Mouse (Mus musculus): ENCODE data around the gene Scarf1. TPM values are rescaled to one million over a fixed set of nuclear protein-coding genes. Genes with fewer than 3 reads are reported as not detected.
"Not testable (repeated sequence)": the region's sequence is repeated elsewhere in the genome, so short reads cannot be mapped to it uniquely, and the experiment has no call there.

The Scarf1 gene
- polyA plus RNA-seq, 1 experiment from 2014 or later = 6.0 TPM

- Histone ChIP-seq H3K4me1 (replicated peaks) (peaks cover 40% of the 10 kb centered on the region), H3K9me3 (peaks cover 2% of the 10 kb centered on the region; the same call in 1 of the 2 replicates), H3K36me3 (no peaks in the 10 kb centered on the region), H3K4me3 (replicated peaks) (no peak overlapping the region), H3K4me2 (no peak overlapping the region), H3K27me3 (no peaks in the 10 kb centered on the region), H3K9ac (replicated peaks) (no peak overlapping the region), H3K27ac (no peak overlapping the region)
- ATAC-seq (ENCODE audit: insufficient number of reproducible peaks, insufficient read depth, low FRiP score, low TSS enrichment, low read depth) = no peak
- 33% methylated on average over 7 of the region's 7 CpGs for WGBS
These were observed 39.7 kb downstream of the Scarf1 start for GRCm38 (mm10) chr11:75552906-75553482.

DNA sequence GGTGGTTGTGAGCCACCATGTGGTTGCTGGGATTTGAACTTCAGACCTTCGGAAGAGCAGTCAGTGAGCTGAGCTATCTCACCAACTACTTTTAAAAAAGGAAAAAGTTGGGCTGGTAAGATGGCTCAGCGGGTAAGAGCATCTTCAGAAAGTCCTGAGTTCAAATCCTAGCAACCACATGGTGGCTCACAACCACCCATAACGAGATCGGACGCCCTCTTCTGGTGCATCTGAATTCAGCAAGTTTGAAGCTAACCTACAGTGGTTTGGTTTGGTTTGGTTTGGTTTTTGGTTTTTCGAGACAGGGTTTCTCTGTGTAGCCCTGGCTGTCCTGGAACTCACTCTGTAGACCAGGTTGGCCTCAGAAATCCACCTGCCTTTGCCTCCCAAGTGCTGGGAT is 42.7 kb downstream of the Scarf1 start:
- H3K27me3 ChIP-seq = not testable (repeated sequence)

DNA sequence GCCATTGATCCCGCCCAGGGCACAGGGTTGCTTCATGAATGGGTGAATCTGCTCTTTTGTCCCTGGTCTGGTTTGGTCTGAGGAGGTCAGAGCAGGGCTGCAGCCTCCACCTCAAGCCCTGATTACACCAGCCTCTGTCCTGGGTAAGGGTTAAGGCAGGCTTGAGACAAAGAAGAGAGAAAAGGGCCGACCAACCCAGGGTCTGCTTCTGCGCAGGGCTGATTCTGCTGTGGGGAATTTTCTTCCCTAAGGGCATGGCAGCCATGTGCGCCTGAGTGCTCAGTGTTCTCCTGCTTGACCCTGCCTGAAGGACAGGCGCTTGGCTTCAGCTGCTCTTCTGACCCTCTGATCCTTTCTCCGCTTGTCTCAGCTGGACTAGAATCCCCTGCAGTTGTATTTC is 43.8 kb downstream of the Scarf1 start:
- ATAC-seq (ENCODE audit: insufficient number of reproducible peaks, insufficient read depth, low FRiP score, low TSS enrichment, low read depth) = no peak
- no peak overlapping the region for H3K4me2 ChIP-seq
- no peak overlapping the region for H3K9ac ChIP-seq (replicated peaks)
- H3K4me1 ChIP-seq (replicated peaks) = peaks cover 13% of the 10 kb centered on the region
- no peaks in the 10 kb centered on the region for H3K36me3 ChIP-seq
- no peak overlapping the region for H3K4me3 ChIP-seq (replicated peaks)
- H3K27ac ChIP-seq = no peak overlapping the region
- H3K9me3 ChIP-seq = peaks cover 5% of the 10 kb centered on the region; the same call in 1 of the 2 replicates
- H3K27me3 ChIP-seq = no peaks in the 10 kb centered on the region
- 82% methylated on average over 6 of the region's 6 CpGs for WGBS

More for the DNA sequence above, 42.7 kb downstream of the Scarf1 start:
- H3K27ac ChIP-seq; H3K36me3 ChIP-seq; H3K4me2 ChIP-seq; H3K9ac ChIP-seq (replicated peaks); H3K4me3 ChIP-seq (replicated peaks); H3K9me3 ChIP-seq; ATAC-seq (ENCODE audit: insufficient number of reproducible peaks, insufficient read depth, low FRiP score, low TSS enrichment, low read depth): not testable (repeated sequence)
- 92% methylated on average over 6 of the region's 6 CpGs for WGBS
- H3K4me1 ChIP-seq (replicated peaks) = peaks cover 25% of the 10 kb centered on the region

- H3K27me3 ChIP-seq = no peaks in the 10 kb centered on the region
- H3K36me3 ChIP-seq = no peaks in the 10 kb centered on the region
- no peak overlapping the region for H3K27ac ChIP-seq
- peaks cover 4% of the 10 kb centered on the region for H3K4me1 ChIP-seq (replicated peaks)
- no peak overlapping the region for H3K9ac ChIP-seq (replicated peaks)
- 87% methylated on average over 1 of the region's 1 CpGs for WGBS
- peaks cover 5% of the 10 kb centered on the region; the same call in 1 of the 2 replicates for H3K9me3 ChIP-seq
- no peak overlapping the region for H3K4me3 ChIP-seq (replicated peaks)
- no peak overlapping the region for H3K4me2 ChIP-seq
- no peak for ATAC-seq (ENCODE audit: insufficient number of reproducible peaks, insufficient read depth, low FRiP score, low TSS enrichment, low read depth)
These were observed 44.8 kb downstream of the Scarf1 start for GRCm38 (mm10) chr11:75558101-75558500.

DNA sequence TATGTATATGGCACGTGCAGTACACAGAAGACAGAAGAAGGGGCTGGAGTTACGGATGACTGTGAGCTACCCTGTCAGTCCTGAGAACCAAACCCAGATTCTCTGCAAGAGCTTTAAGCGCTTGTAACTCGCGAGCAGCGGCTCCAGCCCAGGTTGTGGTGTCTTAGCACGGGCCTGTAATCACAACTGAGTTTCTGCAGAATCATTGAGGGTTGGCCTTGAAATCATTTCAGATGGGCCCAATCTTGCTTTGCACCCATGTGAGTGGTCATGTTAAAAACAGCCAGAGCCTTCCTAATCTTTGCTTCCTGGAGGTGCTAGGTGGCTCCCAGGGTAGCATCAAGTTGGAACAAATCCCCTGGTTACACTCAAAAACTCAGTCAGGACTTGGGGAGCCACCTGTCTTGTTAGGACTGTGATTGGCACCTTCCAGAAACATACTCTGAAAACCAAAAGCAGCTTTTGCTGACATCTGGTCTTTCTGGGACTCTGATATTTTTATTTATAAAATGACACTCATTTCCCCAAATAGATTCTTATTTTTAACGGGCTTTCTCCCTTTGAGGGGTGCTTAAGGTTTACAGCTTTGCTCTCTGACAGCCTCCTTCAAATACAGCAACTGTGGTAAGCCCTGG is 46.6 kb downstream of the Scarf1 start:
- Histone ChIP-seq H3K27ac (no peak overlapping the region), H3K9me3 (peaks cover 5% of the 10 kb centered on the region; the same call in 1 of the 2 replicates), H3K4me2 (no peak overlapping the region), H3K9ac (replicated peaks) (no peak overlapping the region), H3K4me1 (replicated peaks) (0 out of 2 replicates have a peak, but pooled peaks cover 3% of the 10 kb centered on the region), H3K36me3 (no peaks in the 10 kb centered on the region), H3K4me3 (replicated peaks) (no peak overlapping the region), H3K27me3 (no peaks in the 10 kb centered on the region)
- ATAC-seq (ENCODE audit: insufficient number of reproducible peaks, insufficient read depth, low FRiP score, low TSS enrichment, low read depth) = no peak
- WGBS = 89% methylated on average over 8 of the region's 8 CpGs

DNA sequence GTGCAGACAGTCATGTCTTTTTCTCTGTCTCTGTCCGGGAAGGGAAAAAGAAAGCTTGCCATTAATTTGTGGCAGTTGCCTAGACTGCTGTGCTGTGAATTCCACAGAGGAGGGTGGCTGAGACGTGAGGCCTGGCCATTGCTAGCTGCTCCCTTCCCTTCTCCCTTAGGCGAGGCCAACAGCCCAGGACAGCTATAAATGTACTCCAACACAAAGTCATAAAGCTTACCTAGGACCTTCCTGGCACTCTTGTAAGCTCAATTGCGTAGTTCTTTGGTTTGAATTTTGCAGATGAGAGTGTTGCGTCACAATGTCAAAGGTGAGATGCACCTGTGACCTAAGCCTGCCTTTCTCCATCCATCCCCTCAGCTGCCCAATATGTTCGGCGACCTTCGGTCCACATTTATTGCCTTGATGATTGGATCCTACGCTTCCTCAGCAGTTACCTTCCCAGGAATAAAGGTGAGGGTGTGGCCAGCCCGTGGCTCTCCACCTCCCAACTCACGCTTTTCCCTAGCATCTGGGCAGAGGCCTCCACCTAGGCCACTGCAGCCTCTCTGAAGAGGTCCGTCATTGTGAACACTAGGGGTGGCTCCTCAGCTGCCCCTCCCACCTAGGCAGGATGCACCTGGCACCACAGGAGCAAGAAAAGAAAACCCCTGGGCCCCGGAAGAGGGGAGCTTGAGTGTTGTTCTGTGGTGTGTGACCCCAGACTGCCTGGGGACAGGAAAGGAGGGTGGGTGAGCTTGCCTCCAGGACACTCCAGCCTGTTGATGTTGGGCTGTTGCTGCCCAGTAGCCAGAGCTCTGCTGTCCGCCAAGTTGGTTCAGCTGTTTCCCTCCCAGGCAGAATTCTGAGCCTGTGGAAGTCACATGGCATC is 47.4 kb downstream of the Scarf1 start:
- Histone ChIP-seq H3K4me3 (replicated peaks) (no peak overlapping the region), H3K27ac (no peak overlapping the region), H3K4me2 (no peak overlapping the region), H3K36me3 (no peaks in the 10 kb centered on the region), H3K27me3 (no peaks in the 10 kb centered on the region), H3K9me3 (peaks cover 5% of the 10 kb centered on the region; the same call in 1 of the 2 replicates), H3K4me1 (replicated peaks) (0 out of 2 replicates have a peak, but pooled peaks cover 3% of the 10 kb centered on the region), H3K9ac (replicated peaks) (no peak overlapping the region)
- ATAC-seq (ENCODE audit: insufficient number of reproducible peaks, insufficient read depth, low FRiP score, low TSS enrichment, low read depth) = no peak
- 69% methylated on average over 14 of the region's 14 CpGs for WGBS

DNA sequence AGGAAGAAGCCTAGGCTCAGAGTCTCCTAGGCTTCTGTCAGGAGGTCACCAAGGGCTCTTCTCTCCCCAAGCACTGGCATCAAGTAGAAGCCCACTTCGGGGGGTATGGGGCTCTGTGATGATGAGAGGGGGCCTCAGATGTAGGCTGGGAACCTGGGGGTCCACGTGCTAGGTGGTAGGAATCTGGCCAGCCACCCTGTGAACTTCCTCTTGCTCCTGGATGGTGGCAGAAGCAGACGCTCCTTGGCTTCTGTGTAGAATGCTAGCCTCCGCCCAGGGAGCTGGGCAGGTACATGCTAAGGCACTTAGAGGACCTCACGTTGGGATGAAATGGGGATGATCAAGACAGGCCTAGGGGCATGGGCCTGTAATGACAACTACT is 48.1 kb downstream of the Scarf1 start:
- H3K4me1 ChIP-seq (replicated peaks) = 0 out of 2 replicates have a peak, but pooled peaks cover 3% of the 10 kb centered on the region
- 81% methylated on average over 5 of the region's 5 CpGs for WGBS
- ATAC-seq (ENCODE audit: insufficient number of reproducible peaks, insufficient read depth, low FRiP score, low TSS enrichment, low read depth) = no peak
- no peaks in the 10 kb centered on the region for H3K36me3 ChIP-seq
- H3K4me2 ChIP-seq = no peak overlapping the region
- no peak overlapping the region for H3K9ac ChIP-seq (replicated peaks)
- H3K4me3 ChIP-seq (replicated peaks) = no peak overlapping the region
- H3K27ac ChIP-seq = no peak overlapping the region
- H3K9me3 ChIP-seq = peaks cover 5% of the 10 kb centered on the region; the same call in 1 of the 2 replicates
- no peaks in the 10 kb centered on the region for H3K27me3 ChIP-seq

GRCm38 (mm10) chr11:75562840-75563239 is 49.5 kb downstream of the Scarf1 start:
- Histone ChIP-seq H3K27ac (no peak overlapping the region), H3K27me3 (no peaks in the 10 kb centered on the region), H3K9me3 (peaks cover 5% of the 10 kb centered on the region; the same call in 1 of the 2 replicates), H3K4me3 (replicated peaks) (no peak overlapping the region), H3K4me2 (no peak overlapping the region), H3K4me1 (replicated peaks) (0 out of 2 replicates have a peak, but pooled peaks cover 3% of the 10 kb centered on the region), H3K9ac (replicated peaks) (no peak overlapping the region), H3K36me3 (no peaks in the 10 kb centered on the region)
- 88% methylated on average over 8 of the region's 8 CpGs for WGBS
- no peak for ATAC-seq (ENCODE audit: insufficient number of reproducible peaks, insufficient read depth, low FRiP score, low TSS enrichment, low read depth)

DNA sequence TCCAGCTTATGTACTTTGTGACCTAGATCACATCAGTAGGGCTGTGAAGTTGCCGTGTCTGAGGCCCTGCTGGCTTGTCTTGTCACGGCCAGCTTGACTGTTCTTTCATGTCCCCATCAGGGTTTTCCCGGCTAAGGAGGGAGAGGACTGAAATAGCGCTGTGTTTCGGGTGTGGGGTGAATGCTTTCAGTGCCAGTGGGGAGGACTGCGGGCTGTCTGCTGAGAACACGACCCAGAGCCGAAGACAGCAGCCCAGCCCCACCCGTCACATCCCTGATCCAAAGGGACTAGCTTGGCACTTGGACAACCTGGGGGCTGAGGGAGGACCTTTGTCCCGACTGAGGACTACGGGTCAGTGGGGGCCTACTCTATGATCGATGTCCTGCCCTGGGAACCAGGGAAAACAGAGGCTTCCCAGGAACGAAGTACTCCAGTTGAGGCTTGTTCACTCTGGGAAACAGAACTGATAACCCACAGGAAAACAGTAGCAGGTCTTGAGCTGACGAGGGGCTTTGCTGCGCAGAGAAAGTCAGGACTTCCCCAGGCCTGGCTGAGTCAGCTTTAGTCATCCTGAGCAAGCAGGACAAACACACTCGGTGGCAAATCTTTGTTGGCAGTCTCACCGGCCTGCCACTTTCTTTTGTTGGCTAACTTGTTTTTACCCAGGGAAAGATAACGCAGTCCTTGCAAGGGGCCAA is 50.7 kb downstream of the Scarf1 start:
- WGBS = 77% methylated on average over 18 of the region's 18 CpGs
- H3K27ac ChIP-seq = no peak overlapping the region
- H3K9ac ChIP-seq (replicated peaks) = no peak overlapping the region
- H3K4me3 ChIP-seq (replicated peaks) = no peak overlapping the region
- no peak overlapping the region for H3K4me2 ChIP-seq
- 0 out of 2 replicates have a peak, but pooled peaks cover 3% of the 10 kb centered on the region for H3K4me1 ChIP-seq (replicated peaks)
- ATAC-seq (ENCODE audit: insufficient number of reproducible peaks, insufficient read depth, low FRiP score, low TSS enrichment, low read depth) = no peak
- H3K27me3 ChIP-seq = no peaks in the 10 kb centered on the region
- H3K36me3 ChIP-seq = no peaks in the 10 kb centered on the region
- no peaks in the 10 kb centered on the region for H3K9me3 ChIP-seq

- H3K4me1 ChIP-seq (replicated peaks) = no peaks in the 10 kb centered on the region
- 76% methylated on average over 2 of the region's 2 CpGs for WGBS
- no peak for ATAC-seq (ENCODE audit: insufficient number of reproducible peaks, insufficient read depth, low FRiP score, low TSS enrichment, low read depth)
- H3K4me2 ChIP-seq = no peak overlapping the region
- H3K9ac ChIP-seq (replicated peaks) = no peak overlapping the region
- no peaks in the 10 kb centered on the region for H3K36me3 ChIP-seq
- no peaks in the 10 kb centered on the region for H3K9me3 ChIP-seq
- H3K27ac ChIP-seq = no peak overlapping the region
- no peak overlapping the region for H3K4me3 ChIP-seq (replicated peaks)
- no peaks in the 10 kb centered on the region for H3K27me3 ChIP-seq
These were observed 52.5 kb downstream of the Scarf1 start for GRCm38 (mm10) chr11:75565849-75566248.
